Comparison of ENCODE assay signal across 18 mouse cellular contexts in the genomic region with DNA sequence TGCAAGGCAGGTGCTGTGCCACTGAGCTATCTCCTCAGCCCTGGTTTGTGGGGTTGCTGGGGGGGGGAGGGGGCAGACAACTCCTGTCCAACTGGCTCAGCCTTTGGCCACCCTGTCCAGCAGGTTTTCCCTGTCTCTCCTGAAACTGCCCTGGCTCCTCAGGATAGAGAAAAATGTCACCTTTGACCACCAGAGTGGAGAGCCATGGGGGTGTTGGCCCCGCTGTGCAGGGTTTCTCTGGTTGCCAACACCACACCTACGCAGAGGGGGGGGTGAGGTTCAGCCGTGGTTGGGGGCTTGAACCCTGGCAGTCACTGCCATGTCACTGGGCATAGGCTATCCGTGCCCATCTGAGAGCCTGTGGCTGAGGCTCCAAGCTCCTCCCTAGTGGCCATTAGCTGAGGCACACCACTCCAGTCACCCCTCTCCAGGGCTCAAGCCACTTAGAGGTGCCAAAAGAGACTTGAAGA. TPM values are rescaled to one million over a fixed set of nuclear protein-coding genes. Genes with fewer than 3 reads are reported as not detected.
DNase-seq lines count a peak whose midpoint lies in the region; ATAC-seq and TF ChIP-seq lines count a peak whose summit lies in the region.
"Had no signal": no experiment of that assay in that cellular context is flagged by ENCODE, and none has a peak within 500 bp of the region (broad histone marks: within the 10 kb centered on the region; RNA-seq: fewer than 3 reads in every experiment).

No protein-coding gene starts in this region.

- H3K9me3 ChIP-seq in midbrain, embryonic 11.5 days (ENCODE audit: control insufficient read depth, low read length) = no peaks in the 10 kb centered on the region
- no peaks in the 10 kb centered on the region for H3K9me3 ChIP-seq in midbrain, postnatal 0 days (ENCODE audit: low read length)
- no peaks in the 10 kb centered on the region for H3K9me3 ChIP-seq in intestine, postnatal 0 days (ENCODE audit: control insufficient read depth)
- no peaks in the 10 kb centered on the region for H3K9me3 ChIP-seq in stomach, embryonic 16.5 days (replicated peaks; ENCODE audit: control insufficient read depth, low read length)
- H3K9me3 ChIP-seq: forebrain, embryonic 15.5 days; limb, embryonic 12.5 days had no signal

- H3K27me3 ChIP-seq in midbrain, embryonic 11.5 days (ENCODE audit: control insufficient read depth, insufficient read depth, low read length) = no peaks in the 10 kb centered on the region
- H3K27me3 ChIP-seq in midbrain, postnatal 0 days (ENCODE audit: insufficient read depth, low read length) = no peaks in the 10 kb centered on the region
- H3K27me3 ChIP-seq in intestine, postnatal 0 days (replicated peaks; ENCODE audit: control insufficient read depth, insufficient read depth, low read length) = peaks cover 3% of the 10 kb centered on the region; the same call in 1 of the 2 replicates
- H3K27me3 ChIP-seq in stomach, embryonic 16.5 days (ENCODE audit: control insufficient read depth, insufficient read depth, low read length) = no peaks in the 10 kb centered on the region
- H3K27me3 ChIP-seq: Patski had no signal

- H3K4me1 ChIP-seq in midbrain, embryonic 11.5 days (ENCODE audit: control insufficient read depth, insufficient read depth, low read length) = no peaks in the 10 kb centered on the region
- H3K4me1 ChIP-seq in midbrain, postnatal 0 days (ENCODE audit: insufficient read depth, low read length) = no peaks in the 10 kb centered on the region
- peaks cover 7% of the 10 kb centered on the region; the same call in 1 of the 2 replicates for H3K4me1 ChIP-seq in intestine, postnatal 0 days (replicated peaks; ENCODE audit: control insufficient read depth, insufficient read depth, low read length)
- peaks cover 7% of the 10 kb centered on the region; the same call in 1 of the 2 replicates for H3K4me1 ChIP-seq in stomach, embryonic 16.5 days (ENCODE audit: control insufficient read depth, insufficient read depth, low read length)
- H3K4me1 ChIP-seq: forebrain, embryonic 15.5 days had no signal

- intact Hi-C loops in left cerebral cortex, adult 2 months (cut with DNase I) = loop anchor here (5.0 kb wide), 1 partner anchor 188 kb away; no protein-coding TSS in a partner anchor
- intact Hi-C loops in left cerebral cortex, postnatal 36 days (cut with DNase I) = loop anchor here (2.0 kb wide), 1 partner anchor 39 kb away; a partner anchor contains a TSS

- peak; percentile 77 for DNase-seq in midbrain, embryonic 11.5 days (ENCODE audit: low spot score, missing footprints)
- no peak for DNase-seq in midbrain, postnatal 0 days (ENCODE audit: low spot score)
- DNase-seq in kidney, postnatal 36 days = peak; percentile 46 to 52
- DNase-seq in left cerebral cortex, adult 2 months (ENCODE audit: extremely low spot score in 1 of 2, low spot score in 2 of 2) = no peak
- no peak for DNase-seq in left cerebral cortex, postnatal 36 days (ENCODE audit: low spot score in 2 of 2)
- DNase-seq: gastrocnemius, postnatal 25 days; layer of hippocampus, adult 9-11 months; right cerebral cortex, adult 18-20 months; thymus, postnatal 25 days had no signal

- no peaks in the 10 kb centered on the region for H3K36me3 ChIP-seq in midbrain, embryonic 11.5 days (ENCODE audit: control insufficient read depth, insufficient read depth, low read length)
- H3K36me3 ChIP-seq in midbrain, postnatal 0 days (ENCODE audit: insufficient read depth, low read length) = no peaks in the 10 kb centered on the region
- peaks cover 23% of the 10 kb centered on the region; the same call in 1 of the 2 replicates for H3K36me3 ChIP-seq in intestine, postnatal 0 days (ENCODE audit: control insufficient read depth, insufficient read depth)
- no peaks in the 10 kb centered on the region for H3K36me3 ChIP-seq in stomach, embryonic 16.5 days (ENCODE audit: control insufficient read depth, insufficient read depth, low read length)
- H3K36me3 ChIP-seq: forebrain, embryonic 15.5 days; limb, embryonic 12.5 days had no signal

- TF ChIP-seq CTCF in midbrain, postnatal 0 days (IDR thresholded peaks at IDR 0.05) = no peak
- TF ChIP-seq CTCF in intestine, postnatal 0 days (IDR thresholded peaks at IDR 0.05; ENCODE audit: low read depth) = peak; percentile 24; the same call in 1 of the 2 replicates
- no peak for TF ChIP-seq CTCF in left cerebral cortex, adult 2 months (IDR thresholded peaks at IDR 0.05)

- H3K27ac ChIP-seq in midbrain, embryonic 11.5 days (ENCODE audit: low read depth, low read length) = no peak overlapping the region
- no peak overlapping the region for H3K27ac ChIP-seq in midbrain, postnatal 0 days (ENCODE audit: low read depth, low read length)
- peak overlapping the region; percentile 50; the same call in 1 of the 2 replicates for H3K27ac ChIP-seq in intestine, postnatal 0 days (ENCODE audit: low read depth, low read length)
- H3K27ac ChIP-seq in stomach, embryonic 16.5 days (ENCODE audit: low read length) = peak overlapping the region; percentile 73
- H3K27ac ChIP-seq in left cerebral cortex, adult 2 months = no peak overlapping the region
- H3K27ac ChIP-seq: forebrain, embryonic 15.5 days; limb, embryonic 12.5 days had no signal

- no peak overlapping the region for H3K4me3 ChIP-seq in midbrain, embryonic 11.5 days (ENCODE audit: low read depth, low read length)
- H3K4me3 ChIP-seq in midbrain, postnatal 0 days (ENCODE audit: low read depth, low read length) = no peak overlapping the region
- no peak overlapping the region for H3K4me3 ChIP-seq in intestine, postnatal 0 days (ENCODE audit: low read depth, low read length)
- H3K4me3 ChIP-seq in stomach, embryonic 16.5 days (replicated peaks; ENCODE audit: low read length) = no peak overlapping the region
- no peak overlapping the region for H3K4me3 ChIP-seq in left cerebral cortex, adult 2 months
- H3K4me3 ChIP-seq: forebrain, embryonic 15.5 days; limb, embryonic 12.5 days had no signal

- 81% methylated on average over 4 of the region's 4 CpGs for WGBS in midbrain, embryonic 11.5 days
- 83% methylated on average over 4 of the region's 4 CpGs for WGBS in midbrain, postnatal 0 days
- 36% methylated on average over 4 of the region's 4 CpGs for WGBS in intestine, postnatal 0 days
- 50% methylated on average over 4 of the region's 4 CpGs for WGBS in stomach, embryonic 16.5 days

- 0 out of 2 replicates have a peak, but pooled peaks have one; percentile 24 for ATAC-seq in midbrain, embryonic 11.5 days (ENCODE audit: low FRiP score)
- no peak for ATAC-seq in midbrain, postnatal 0 days (ENCODE audit: low FRiP score)
- ATAC-seq in intestine, postnatal 0 days = peak; percentile 17; the same call in 1 of the 2 replicates
- ATAC-seq in stomach, embryonic 16.5 days (ENCODE audit: insufficient read depth, low FRiP score) = peak; percentile 76
- ATAC-seq: Patski had no signal

- H3K9ac ChIP-seq in midbrain, embryonic 11.5 days (ENCODE audit: low read length) = no peak overlapping the region
- H3K9ac ChIP-seq in midbrain, postnatal 0 days (replicated peaks; ENCODE audit: low read length, poor library complexity, severe bottlenecking) = no peak overlapping the region
- no peak overlapping the region for H3K9ac ChIP-seq in intestine, postnatal 0 days (ENCODE audit: low read depth, low read length)
- H3K9ac ChIP-seq in stomach, embryonic 16.5 days (ENCODE audit: low read length) = no peak overlapping the region
- H3K9ac ChIP-seq: forebrain, embryonic 15.5 days; limb, embryonic 12.5 days had no signal

- H3K4me2 ChIP-seq in midbrain, embryonic 11.5 days = no peak overlapping the region
- H3K4me2 ChIP-seq in midbrain, postnatal 0 days (ENCODE audit: low read depth, low read length, poor library complexity, severe bottlenecking) = no peak overlapping the region
- no peak overlapping the region for H3K4me2 ChIP-seq in intestine, postnatal 0 days (replicated peaks; ENCODE audit: low read depth)
- no peak overlapping the region for H3K4me2 ChIP-seq in stomach, embryonic 16.5 days (ENCODE audit: low read depth, low read length)
- H3K4me2 ChIP-seq: forebrain, embryonic 15.5 days; limb, embryonic 12.5 days had no signal

RNA-seq across cellular contexts. Expression of a gene that starts 12.5 kb away (rescaled TPM):
- 1.1 and 1.2 TPM in 2 replicates for polyA plus RNA-seq in midbrain, embryonic 11.5 days (2014; fragmentation: Nextera tagmentation; extraction: Ambion mirVana)
- 1.3 and 1.9 TPM in 2 replicates for total RNA-seq in midbrain, postnatal 0 days (2014; rRNA removed)
- polyA plus RNA-seq in midbrain, postnatal 0 days (2015; fragmentation: Nextera tagmentation; extraction: Ambion mirVana) = 0.93 and 1.1 TPM in 2 replicates
- polyA plus RNA-seq in intestine, postnatal 0 days (2015; fragmentation: Nextera tagmentation; extraction: Ambion mirVana) = 145 and 148 TPM in 2 replicates
- polyA plus RNA-seq in stomach, embryonic 16.5 days (2015; fragmentation: Nextera tagmentation; extraction: Ambion mirVana) = 78.6 and 95.9 TPM in 2 replicates
- total RNA-seq in left cerebral cortex, adult 2 months (2021) = 1 to 10 TPM in 1 of 2 experiments, under 1 TPM in 1; 0.96 to 1.2 TPM
- total RNA-seq in left cerebral cortex, postnatal 36 days (2021) = 1 to 10 TPM in 1 of 2 experiments, under 1 TPM in 1; 0.76 to 1.3 TPM
- total RNA-seq: neutrophil, adult 5-6 weeks had no signal

RNA-seq across cellular contexts. Expression of a gene that starts 19.9 kb away (rescaled TPM):
- 0.21 TPM in 1 of 2 replicates, not detected in the other for polyA plus RNA-seq in midbrain, embryonic 11.5 days (2014; fragmentation: Nextera tagmentation; extraction: Ambion mirVana)
- total RNA-seq in midbrain, postnatal 0 days (2014; rRNA removed) = not detected in 2 replicates
- not detected in 2 replicates for polyA plus RNA-seq in midbrain, postnatal 0 days (2015; fragmentation: Nextera tagmentation; extraction: Ambion mirVana)
- 78.7 and 84.7 TPM in 2 replicates for polyA plus RNA-seq in intestine, postnatal 0 days (2015; fragmentation: Nextera tagmentation; extraction: Ambion mirVana)
- 3.4 TPM in 2 replicates for polyA plus RNA-seq in stomach, embryonic 16.5 days (2015; fragmentation: Nextera tagmentation; extraction: Ambion mirVana)
- not detected for total RNA-seq in left cerebral cortex, adult 2 months (2021)
- not detected for total RNA-seq in left cerebral cortex, postnatal 36 days (2021)
- total RNA-seq: adrenal gland, adult 18-20 months; gastrocnemius, postnatal 25 days; neutrophil, adult 5-6 weeks had no signal
- polyA plus RNA-seq: forebrain, embryonic 15.5 days; heart, embryonic 14.5 days; limb, embryonic 12.5 days; liver, embryonic 16.5 days; Patski had no signal

RNA-seq across cellular contexts. Expression of a gene that starts 21.4 kb away (rescaled TPM):
- polyA plus RNA-seq in midbrain, embryonic 11.5 days (2014; fragmentation: Nextera tagmentation; extraction: Ambion mirVana) = 1.3 and 2.6 TPM in 2 replicates
- total RNA-seq in midbrain, postnatal 0 days (2014; rRNA removed) = 24.5 and 32.7 TPM in 2 replicates
- 37.7 and 43.7 TPM in 2 replicates for polyA plus RNA-seq in midbrain, postnatal 0 days (2015; fragmentation: Nextera tagmentation; extraction: Ambion mirVana)
- 1.3 TPM in 2 replicates for polyA plus RNA-seq in intestine, postnatal 0 days (2015; fragmentation: Nextera tagmentation; extraction: Ambion mirVana)
- polyA plus RNA-seq in stomach, embryonic 16.5 days (2015; fragmentation: Nextera tagmentation; extraction: Ambion mirVana) = 30.2 and 34.5 TPM in 2 replicates
- 10 to 100 TPM in 1 of 2 experiments, 1 to 10 TPM in 1; 9.8 to 11.1 TPM for total RNA-seq in left cerebral cortex, adult 2 months (2021)
- total RNA-seq in left cerebral cortex, postnatal 36 days (2021) = 10 to 100 TPM in 1 of 2 experiments, 1 to 10 TPM in 1; 7.9 to 10.9 TPM
- total RNA-seq: gastrocnemius, postnatal 25 days had no signal

RNA-seq across cellular contexts. Expression of a gene that starts 38.9 kb away (rescaled TPM):
- polyA plus RNA-seq in midbrain, embryonic 11.5 days (2014; fragmentation: Nextera tagmentation; extraction: Ambion mirVana) = 9.8 and 10.0 TPM in 2 replicates
- total RNA-seq in midbrain, postnatal 0 days (2014; rRNA removed) = 30.1 and 36.9 TPM in 2 replicates
- 21.4 and 21.6 TPM in 2 replicates for polyA plus RNA-seq in midbrain, postnatal 0 days (2015; fragmentation: Nextera tagmentation; extraction: Ambion mirVana)
- polyA plus RNA-seq in intestine, postnatal 0 days (2015; fragmentation: Nextera tagmentation; extraction: Ambion mirVana) = 21.8 and 24.3 TPM in 2 replicates
- 17.5 and 19.8 TPM in 2 replicates for polyA plus RNA-seq in stomach, embryonic 16.5 days (2015; fragmentation: Nextera tagmentation; extraction: Ambion mirVana)
- total RNA-seq in left cerebral cortex, adult 2 months (2021) = 10 to 100 TPM; 47.2 to 50.8 TPM
- 10 to 100 TPM; 47.7 to 50.1 TPM for total RNA-seq in left cerebral cortex, postnatal 36 days (2021)

RNA-seq across cellular contexts. Expression of a gene that starts 41.0 kb away (rescaled TPM):
- polyA plus RNA-seq in midbrain, embryonic 11.5 days (2014; fragmentation: Nextera tagmentation; extraction: Ambion mirVana) = 22.5 and 25.6 TPM in 2 replicates
- 22.1 and 24.5 TPM in 2 replicates for total RNA-seq in midbrain, postnatal 0 days (2014; rRNA removed)
- 24.5 and 25.9 TPM in 2 replicates for polyA plus RNA-seq in midbrain, postnatal 0 days (2015; fragmentation: Nextera tagmentation; extraction: Ambion mirVana)
- polyA plus RNA-seq in intestine, postnatal 0 days (2015; fragmentation: Nextera tagmentation; extraction: Ambion mirVana) = 8.8 and 9.4 TPM in 2 replicates
- 13.8 and 16.7 TPM in 2 replicates for polyA plus RNA-seq in stomach, embryonic 16.5 days (2015; fragmentation: Nextera tagmentation; extraction: Ambion mirVana)
- 10 to 100 TPM; 15.5 to 19.3 TPM for total RNA-seq in left cerebral cortex, adult 2 months (2021)
- 10 to 100 TPM; 16.4 to 16.6 TPM for total RNA-seq in left cerebral cortex, postnatal 36 days (2021)

Comparison
In these comparisons a context has a peak if more than half of its experiments do, and no peak if none do; other contexts are left out.
1. DNase-seq: peak in midbrain, embryonic 11.5 days (single experiment) and kidney, postnatal 36 days (2 of 2); none in midbrain, postnatal 0 days (single experiment), left cerebral cortex, adult 2 months (0 of 2) and left cerebral cortex, postnatal 36 days (0 of 2).
2. H3K27ac ChIP-seq: peak in intestine, postnatal 0 days (single experiment) and stomach, embryonic 16.5 days (single experiment); none in midbrain, embryonic 11.5 days (single experiment), midbrain, postnatal 0 days (single experiment) and left cerebral cortex, adult 2 months (single experiment).
3. RNA of a gene that starts 12.5 kb away (polyA plus RNA-seq): 145 to 148 TPM in intestine, postnatal 0 days and 78.6 to 95.9 TPM in stomach, embryonic 16.5 days; 0.93 to 1.1 TPM in midbrain, postnatal 0 days and 1.1 to 1.2 TPM in midbrain, embryonic 11.5 days; every median in the first group is over 10 times any median in the second.
4. RNA of a gene that starts 19.9 kb away (polyA plus RNA-seq): 78.7 to 84.7 TPM in intestine, postnatal 0 days; 3.4 TPM in stomach, embryonic 16.5 days, 0.21 TPM in midbrain, embryonic 11.5 days and not detected in midbrain, postnatal 0 days; every median in the first group is over 10 times any median in the second.